In genomic region chr4:109238428-109239268, GRCm38 (mm10) we compare ENCODE assay signal across 9 mouse cellular contexts. TPM values are rescaled to one million over a fixed set of nuclear protein-coding genes. Genes with fewer than 3 reads are reported as not detected.
A peak's percentile ranks its signal among the peaks of the same experiment; 100 is the strongest.
DNase-seq lines count a peak whose midpoint lies in the region; ATAC-seq and TF ChIP-seq lines count a peak whose summit lies in the region.
"Had no signal": no experiment of that assay in that cellular context is flagged by ENCODE, and none has a peak within 500 bp of the region (broad histone marks: within the 10 kb centered on the region; RNA-seq: fewer than 3 reads in every experiment).

No protein-coding gene starts in this region.

- H3K36me3 ChIP-seq in midbrain, postnatal 0 days (ENCODE audit: insufficient read depth, low read length), result no peaks in the 10 kb centered on the region
- no peaks in the 10 kb centered on the region for H3K36me3 ChIP-seq in midbrain, embryonic 11.5 days (ENCODE audit: control insufficient read depth, insufficient read depth, low read length)
- H3K36me3 ChIP-seq: midbrain, embryonic 12.5 days had no signal

- H3K4me3 ChIP-seq in midbrain, postnatal 0 days (ENCODE audit: low read depth, low read length), result no peak overlapping the region
- no peak overlapping the region for H3K4me3 ChIP-seq in midbrain, embryonic 11.5 days (ENCODE audit: low read depth, low read length)
- H3K4me3 ChIP-seq: midbrain, embryonic 12.5 days had no signal

- TF ChIP-seq CTCF in midbrain, postnatal 0 days (IDR thresholded peaks at IDR 0.05), result no peak

- H3K9ac ChIP-seq in midbrain, postnatal 0 days (replicated peaks; ENCODE audit: low read length, poor library complexity, severe bottlenecking), result no peak overlapping the region
- no peak overlapping the region for H3K9ac ChIP-seq in midbrain, embryonic 11.5 days (ENCODE audit: low read length)
- H3K9ac ChIP-seq: midbrain, embryonic 12.5 days had no signal

- no peak overlapping the region for H3K27ac ChIP-seq in midbrain, postnatal 0 days (ENCODE audit: low read depth, low read length)
- no peak overlapping the region for H3K27ac ChIP-seq in midbrain, embryonic 11.5 days (ENCODE audit: low read depth, low read length)
- H3K27ac ChIP-seq: midbrain, embryonic 12.5 days had no signal

- 77% methylated on average over 24 of the region's 24 CpGs for WGBS in midbrain, postnatal 0 days
- WGBS in midbrain, embryonic 11.5 days, result 85% methylated on average over 24 of the region's 24 CpGs

- DNase-seq in midbrain, postnatal 0 days (ENCODE audit: low spot score), result peak; percentile 19
- no peak for DNase-seq in midbrain, embryonic 11.5 days (ENCODE audit: low spot score, missing footprints)
- DNase-seq in cerebellum, adult 18-20 months, result peak; percentile 28 to 46
- DNase-seq in kidney, postnatal 10 days, result peak; percentile 52
- peak; percentile 23 for DNase-seq in right cerebral cortex, postnatal 14 days
- DNase-seq in natural killer cell, adult 2 months (ENCODE audit: low spot score in 2 of 2), result no peak
- DNase-seq in embryo, embryonic 10 days (ENCODE audit: low spot score), result no peak

- no peaks in the 10 kb centered on the region for H3K9me3 ChIP-seq in midbrain, postnatal 0 days (ENCODE audit: low read length)
- H3K9me3 ChIP-seq in midbrain, embryonic 11.5 days (ENCODE audit: control insufficient read depth, low read length), result no peaks in the 10 kb centered on the region
- H3K9me3 ChIP-seq: midbrain, embryonic 12.5 days had no signal

- H3K27me3 ChIP-seq in midbrain, postnatal 0 days (ENCODE audit: insufficient read depth, low read length), result no peaks in the 10 kb centered on the region
- H3K27me3 ChIP-seq in midbrain, embryonic 11.5 days (ENCODE audit: control insufficient read depth, insufficient read depth, low read length), result no peaks in the 10 kb centered on the region
- H3K27me3 ChIP-seq: midbrain, embryonic 12.5 days had no signal

- H3K4me1 ChIP-seq in midbrain, postnatal 0 days (ENCODE audit: insufficient read depth, low read length), result no peaks in the 10 kb centered on the region
- no peaks in the 10 kb centered on the region for H3K4me1 ChIP-seq in midbrain, embryonic 11.5 days (ENCODE audit: control insufficient read depth, insufficient read depth, low read length)

- no peak overlapping the region for H3K4me2 ChIP-seq in midbrain, postnatal 0 days (ENCODE audit: low read depth, low read length, poor library complexity, severe bottlenecking)
- no peak overlapping the region for H3K4me2 ChIP-seq in midbrain, embryonic 11.5 days
- H3K4me2 ChIP-seq: midbrain, embryonic 12.5 days had no signal

- no peak for ATAC-seq in midbrain, postnatal 0 days (ENCODE audit: low FRiP score)
- no peak for ATAC-seq in midbrain, embryonic 11.5 days (ENCODE audit: low FRiP score)

RNA-seq across cellular contexts. Expression of gene Calr4, which starts 4.4 kb away (rescaled TPM):
- 0.57 and 0.77 TPM in 2 replicates for total RNA-seq in midbrain, postnatal 0 days (2014; rRNA removed)
- 0.41 and 0.80 TPM in 2 replicates for polyA plus RNA-seq in midbrain, postnatal 0 days (2015; fragmentation: Nextera tagmentation; extraction: Ambion mirVana)
- 0.11 and 0.19 TPM in 2 replicates for polyA plus RNA-seq in midbrain, embryonic 11.5 days (2014; fragmentation: Nextera tagmentation; extraction: Ambion mirVana)
- polyA plus RNA-seq: heart, postnatal 0 days had no signal

RNA-seq across cellular contexts. Expression of gene Osbpl9, which starts 36.6 kb away (rescaled TPM):
- 70.5 and 74.9 TPM in 2 replicates for total RNA-seq in midbrain, postnatal 0 days (2014; rRNA removed)
- polyA plus RNA-seq in midbrain, postnatal 0 days (2015; fragmentation: Nextera tagmentation; extraction: Ambion mirVana), result 56.9 and 57.8 TPM in 2 replicates
- 75.8 and 78.8 TPM in 2 replicates for polyA plus RNA-seq in midbrain, embryonic 11.5 days (2014; fragmentation: Nextera tagmentation; extraction: Ambion mirVana)

RNA-seq across cellular contexts. Expression of gene Eps15, which starts 41.4 kb away (rescaled TPM):
- 102 and 148 TPM in 2 replicates for total RNA-seq in midbrain, postnatal 0 days (2014; rRNA removed)
- polyA plus RNA-seq in midbrain, postnatal 0 days (2015; fragmentation: Nextera tagmentation; extraction: Ambion mirVana), result 57.6 and 58.7 TPM in 2 replicates
- polyA plus RNA-seq in midbrain, embryonic 11.5 days (2014; fragmentation: Nextera tagmentation; extraction: Ambion mirVana), result 51.9 and 59.2 TPM in 2 replicates

Comparison
In these comparisons a context has a peak if more than half of its experiments do, and no peak if none do; other contexts are left out.
1. DNase-seq: peak in midbrain, postnatal 0 days (single experiment), cerebellum, adult 18-20 months (2 of 2), kidney, postnatal 10 days (single experiment) and right cerebral cortex, postnatal 14 days (single experiment); none in midbrain, embryonic 11.5 days (single experiment), natural killer cell, adult 2 months (0 of 2) and embryo, embryonic 10 days (single experiment).